Mouse (Mus musculus): Measurements from ENCODE around the gene Ak5. TPM values are rescaled to one million over a fixed set of nuclear protein-coding genes. Genes with fewer than 3 reads are reported as not detected.

The Ak5 gene
- total RNA-seq, 2 experiments from 2014 or later, result 109 to 125 TPM

GRCm38 (mm10) chr3:152493813-152494212 is 174.3 kb downstream of the Ak5 start:
- intact Hi-C loops (cut with DNase I), result no loop called here
- DNase-seq (ENCODE audit: low spot score in 2 of 2), result no peak

- intact Hi-C loops (cut with DNase I), result no loop called here
- no peak for DNase-seq (ENCODE audit: low spot score in 2 of 2)
These were observed 175.9 kb downstream of the Ak5 start for GRCm38 (mm10) chr3:152492241-152492640.

- intact Hi-C loops (cut with DNase I), result no loop called here
- no peak for DNase-seq (ENCODE audit: low spot score in 2 of 2)
These were observed 177.7 kb downstream of the Ak5 start for GRCm38 (mm10) chr3:152490423-152490822.

- DNase-seq (ENCODE audit: low spot score in 2 of 2), result no peak
- intact Hi-C loops (cut with DNase I), result no loop called here
These were observed 179.2 kb downstream of the Ak5 start for GRCm38 (mm10) chr3:152488964-152489363.

GRCm38 (mm10) chr3:152484206-152484605 is 184.0 kb downstream of the Ak5 start:
- DNase-seq (ENCODE audit: low spot score in 2 of 2), result peak; percentile 35 to 51
- intact Hi-C loops (cut with DNase I), result no loop called here

GRCm38 (mm10) chr3:152483800-152484199 is 184.4 kb downstream of the Ak5 start:
- DNase-seq (ENCODE audit: low spot score in 2 of 2), result no peak
- intact Hi-C loops (cut with DNase I), result no loop called here

GRCm38 (mm10) chr3:152482182-152482581 is 186.0 kb downstream of the Ak5 start:
- DNase-seq (ENCODE audit: low spot score in 2 of 2), result no peak
- intact Hi-C loops (cut with DNase I), result no loop called here

GRCm38 (mm10) chr3:152480336-152480735 is 187.8 kb downstream of the Ak5 start:
- DNase-seq (ENCODE audit: low spot score in 2 of 2), result no peak
- intact Hi-C loops (cut with DNase I), result no loop called here

- intact Hi-C loops (cut with DNase I), result loop anchor here (5.0 kb wide), 1 partner anchor 82 kb away; the partner anchor contains the start of gene Zzz3
These were observed 189.3 kb downstream of the Ak5 start for GRCm38 (mm10) chr3:152478599-152479435.

GRCm38 (mm10) chr3:152477796-152478527 is 190.2 kb downstream of the Ak5 start:
- peak in 1 of 2 experiments; percentile 43 for DNase-seq (ENCODE audit: low spot score in 2 of 2)
- intact Hi-C loops (cut with DNase I), result loop anchor here (5.0 kb wide), 1 partner anchor 81 kb away; the partner anchor contains the start of gene Zzz3

More at GRCm38 (mm10) chr3:152478599-152479435, 189.3 kb downstream of the Ak5 start:
- DNase-seq (ENCODE audit: low spot score in 2 of 2), result no peak

GRCm38 (mm10) chr3:152475894-152476293 is 192.3 kb downstream of the Ak5 start:
- DNase-seq (ENCODE audit: low spot score in 2 of 2), result no peak
- intact Hi-C loops (cut with DNase I), result loop anchor here (5.0 kb wide), 1 partner anchor 79 kb away; the partner anchor contains the start of gene Zzz3

- DNase-seq (ENCODE audit: low spot score in 2 of 2), result no peak
- intact Hi-C loops (cut with DNase I), result loop anchor here (5.0 kb wide), 1 partner anchor 78 kb away; the partner anchor contains the start of gene Zzz3
These were observed 192.9 kb downstream of the Ak5 start for GRCm38 (mm10) chr3:152475278-152475669.

- DNase-seq (ENCODE audit: low spot score in 2 of 2), result peak; percentile 54 to 58
- intact Hi-C loops (cut with DNase I), result loop anchor here (5.0 kb wide), 2 partner anchors 77 to 273 kb away; partner anchors contain the start of gene Zzz3
These were observed 193.4 kb downstream of the Ak5 start for GRCm38 (mm10) chr3:152474582-152475277.

GRCm38 (mm10) chr3:152472676-152473075 is 195.5 kb downstream of the Ak5 start:
- no peak for DNase-seq (ENCODE audit: low spot score in 2 of 2)
- intact Hi-C loops (cut with DNase I), result loop anchor here (5.0 kb wide), 1 partner anchor 275 kb away; no protein-coding TSS in a partner anchor

- intact Hi-C loops (cut with DNase I), result loop anchor here (5.0 kb wide), 1 partner anchor 277 kb away; no protein-coding TSS in a partner anchor
- DNase-seq (ENCODE audit: low spot score in 2 of 2), result no peak
These were observed 197.8 kb downstream of the Ak5 start for GRCm38 (mm10) chr3:152470347-152470746.

- no peak for DNase-seq (ENCODE audit: low spot score in 2 of 2)
- intact Hi-C loops (cut with DNase I), result loop anchor here (5.0 kb wide), 1 partner anchor 278 kb away; no protein-coding TSS in a partner anchor
These were observed 198.5 kb downstream of the Ak5 start for GRCm38 (mm10) chr3:152469423-152470200.

- no peak for DNase-seq (ENCODE audit: low spot score in 2 of 2)
- intact Hi-C loops (cut with DNase I), result no loop called here
These were observed 199.6 kb downstream of the Ak5 start for GRCm38 (mm10) chr3:152468569-152469041.

GRCm38 (mm10) chr3:152468032-152468431 is 200.1 kb downstream of the Ak5 start:
- intact Hi-C loops (cut with DNase I), result no loop called here
- DNase-seq (ENCODE audit: low spot score in 2 of 2), result no peak

Data from left cerebral cortex, postnatal 14 days (tissue).